Mouse (Mus musculus) kidney, adult 2 months (tissue): ENCODE measurements around the gene Gm9844. TPM values are rescaled to one million over a fixed set of nuclear protein-coding genes. Genes with fewer than 3 reads are reported as not detected.
A peak's percentile ranks its signal among the peaks of the same experiment; 100 is the strongest.
"Not testable (repeated sequence)": the region's sequence is repeated elsewhere in the genome, so short reads cannot be mapped to it uniquely, and the experiment has no call there.

Experiments
- DNase-seq: peaks from one replicate; pipeline ENCODE4 v3.0.0; 2021
- H3K27ac ChIP-seq: fragments of 200-500 bp; 2 replicates; pipeline ENCODE4 v1.5.1; 2012; ENCODE audit warnings: low read depth, low read length, control low read depth, inconsistent platforms; ENCODE audit not compliant: insufficient read depth
- H3K27me3 ChIP-seq: fragments of 200-500 bp; replicated peaks from 2 replicates; pipeline ENCODE4 v1.6.1; 2012; ENCODE audit warnings: mild to moderate bottlenecking, moderate library complexity, low read length, inconsistent platforms; ENCODE audit not compliant: control insufficient read depth, insufficient read depth
- H3K36me3 ChIP-seq: fragments of 200-500 bp; 2 replicates; pipeline ENCODE4 v1.6.1; 2012; ENCODE audit warnings: mild to moderate bottlenecking, moderate library complexity, low read length, inconsistent platforms; ENCODE audit not compliant: control insufficient read depth, insufficient read depth
- H3K4me1 ChIP-seq: fragments of 200-500 bp; 2 replicates; pipeline ENCODE4 v1.6.1; 2011; ENCODE audit warnings: low read length; ENCODE audit not compliant: control insufficient read depth, insufficient read depth
- H3K4me3 ChIP-seq: fragments of 200-500 bp; 2 replicates; pipeline ENCODE4 v1.5.1; 2011; ENCODE audit warnings: mild to moderate bottlenecking, low read depth, low read length, control low read depth; ENCODE audit not compliant: insufficient read depth
- CTCF ChIP-seq: fragments of 200-500 bp; conservative IDR thresholded peaks from 2 replicates; pipeline ENCODE4 v1.5.1; 2011; ENCODE audit warnings: low read depth, mild to moderate bottlenecking, control low read depth, low read length, moderate library complexity, mixed read lengths; ENCODE audit not compliant: insufficient read depth, insufficient read length
- POLR2A ChIP-seq: fragments of 200-500 bp; IDR thresholded peaks from one replicate; pipeline ENCODE4 v1.6.1; 2011; ENCODE audit warnings: low read depth, low read length, control low read depth
- WGBS: fragments of 180-500 bp; shearing (Covaris S2); methylation state at CpG from one replicate; pipeline ENCODE4 v1.1.7; 2018; 5-methylcytosine and 5-hydroxymethylcytosine counted together
- polyA plus RNA-seq: library from polyadenylated mRNA; depleted of rRNA; stranded (reverse); fragments of >200 nt; gene quantifications from 2 replicates; pipeline ENCODE4 v1.2.3, GENCODE M21; 2012; rRNA removed

Gm9844 gene
- polyA plus RNA-seq, result 0.94 and 2.2 TPM in 2 replicates

DNA sequence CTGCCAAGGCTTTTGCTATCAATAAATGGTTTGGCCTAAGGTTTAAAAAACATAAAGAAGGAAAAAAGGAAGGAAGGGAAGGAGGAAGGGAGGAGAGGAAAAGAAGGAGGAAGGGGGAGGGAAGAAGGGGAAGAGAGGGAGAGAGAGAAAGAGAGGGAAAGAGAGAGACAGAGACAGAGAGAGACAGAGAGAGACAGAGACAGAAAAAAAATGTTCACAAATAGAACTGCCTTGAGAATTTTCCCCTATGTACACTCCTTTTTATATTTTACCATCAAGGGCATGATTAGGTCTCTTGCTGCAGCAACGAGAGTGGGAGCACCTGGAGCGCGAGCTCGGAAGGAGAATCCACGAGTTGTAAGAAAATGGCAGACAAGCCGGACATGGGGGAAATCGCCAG, at the start of gene Gm9844:
TSS of gene Gm9844 (plus strand) at position 301 of the 400 bp plus-strand sequence.
- no peak for DNase-seq
- no peak within 1 kb of the TSS for H3K27ac ChIP-seq
- TF ChIP-seq POLR2A, result no peak
- no peak for TF ChIP-seq CTCF
- H3K4me3 ChIP-seq, result no peak within 1 kb of the TSS
- no peaks in the 10 kb centered on the region for H3K36me3 ChIP-seq
- no peaks in the 10 kb centered on the region for H3K4me1 ChIP-seq
- H3K27me3 ChIP-seq, result no peaks in the 10 kb centered on the region
- WGBS, result 80% methylated on average over 7 of the region's 7 CpGs

DNA sequence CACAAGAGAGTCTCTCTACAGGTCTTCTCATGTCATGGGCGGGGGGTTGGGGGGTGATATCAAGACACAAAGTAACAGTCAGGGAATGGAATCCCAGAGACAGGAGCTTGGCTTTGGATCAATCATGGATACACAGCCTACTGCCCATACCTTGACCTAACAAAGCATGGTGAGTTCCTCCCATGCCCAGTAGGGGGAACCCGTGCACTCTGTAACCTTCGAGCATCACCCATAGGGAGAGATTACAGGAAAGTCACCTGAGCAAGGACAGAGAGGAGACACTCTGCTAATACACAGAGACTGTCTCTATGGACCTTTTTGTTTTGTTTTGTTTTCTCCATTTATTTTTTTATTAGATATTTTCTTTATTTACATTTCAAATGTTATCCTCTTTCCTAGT, 44.5 kb upstream of the Gm9844 start:
- no peaks in the 10 kb centered on the region for H3K36me3 ChIP-seq
- TF ChIP-seq CTCF (peak; percentile 96), POLR2A (no peak)
- DNase-seq, result peak; percentile 81
- H3K27me3 ChIP-seq, result no peaks in the 10 kb centered on the region
- H3K27ac ChIP-seq, result no peak overlapping the region
- no peaks in the 10 kb centered on the region for H3K4me1 ChIP-seq
- no peak overlapping the region for H3K4me3 ChIP-seq
- 2% methylated on average over 3 of the region's 3 CpGs for WGBS

DNA sequence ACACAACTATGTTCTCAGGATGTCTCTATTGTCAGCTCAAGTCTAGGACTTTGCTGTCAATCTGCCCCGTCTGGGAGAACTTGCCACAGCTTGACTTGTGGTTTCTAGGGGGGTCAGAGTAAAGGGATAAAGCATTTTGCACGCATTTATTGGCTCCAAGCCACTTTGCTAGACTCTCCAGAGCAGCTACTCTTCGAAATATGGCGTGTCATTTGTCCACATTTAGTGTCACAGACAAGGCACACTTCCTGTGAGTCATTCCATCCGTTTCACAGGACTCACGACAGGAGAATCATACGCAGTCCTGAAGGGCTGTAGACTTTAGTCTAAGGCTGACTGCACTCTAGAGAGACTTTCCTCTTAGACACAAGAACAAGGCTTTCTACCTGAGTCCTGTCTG, 37.6 kb upstream of the Gm9844 start:
- no peak overlapping the region for H3K27ac ChIP-seq
- no peaks in the 10 kb centered on the region for H3K36me3 ChIP-seq
- no peak overlapping the region for H3K4me3 ChIP-seq
- no peaks in the 10 kb centered on the region for H3K4me1 ChIP-seq
- H3K27me3 ChIP-seq, result no peaks in the 10 kb centered on the region
- WGBS, result 54% methylated on average over 7 of the region's 7 CpGs
- no peak for DNase-seq
- no peak for TF ChIP-seq CTCF
- TF ChIP-seq POLR2A, result no peak

DNA sequence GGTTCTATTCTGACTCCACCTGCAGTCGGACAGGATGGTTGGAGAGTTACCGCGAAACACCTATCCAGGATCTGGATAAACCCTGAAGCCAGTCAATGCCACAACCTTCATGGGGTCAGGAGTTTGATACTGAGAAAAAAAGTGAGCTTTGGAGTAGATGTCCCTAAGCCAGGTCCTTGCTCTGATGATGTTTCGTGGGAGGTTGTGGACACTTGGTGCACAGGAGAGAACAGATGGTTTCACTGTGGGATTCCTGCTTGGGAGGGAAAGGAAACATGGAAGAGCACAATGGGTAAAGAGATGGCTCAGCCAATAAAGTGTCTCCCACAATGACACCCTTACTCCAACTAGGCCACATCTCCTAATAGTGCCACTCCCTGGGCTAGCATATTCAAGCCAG, 34.8 kb upstream of the Gm9844 start:
- H3K27ac ChIP-seq, result no peak overlapping the region
- no peak for DNase-seq
- no peak for TF ChIP-seq POLR2A
- TF ChIP-seq CTCF, result no peak
- H3K4me1 ChIP-seq, result no peaks in the 10 kb centered on the region
- WGBS, result 96% methylated on average over 4 of the region's 4 CpGs
- no peak overlapping the region for H3K4me3 ChIP-seq
- no peaks in the 10 kb centered on the region for H3K36me3 ChIP-seq
- no peaks in the 10 kb centered on the region for H3K27me3 ChIP-seq

DNA sequence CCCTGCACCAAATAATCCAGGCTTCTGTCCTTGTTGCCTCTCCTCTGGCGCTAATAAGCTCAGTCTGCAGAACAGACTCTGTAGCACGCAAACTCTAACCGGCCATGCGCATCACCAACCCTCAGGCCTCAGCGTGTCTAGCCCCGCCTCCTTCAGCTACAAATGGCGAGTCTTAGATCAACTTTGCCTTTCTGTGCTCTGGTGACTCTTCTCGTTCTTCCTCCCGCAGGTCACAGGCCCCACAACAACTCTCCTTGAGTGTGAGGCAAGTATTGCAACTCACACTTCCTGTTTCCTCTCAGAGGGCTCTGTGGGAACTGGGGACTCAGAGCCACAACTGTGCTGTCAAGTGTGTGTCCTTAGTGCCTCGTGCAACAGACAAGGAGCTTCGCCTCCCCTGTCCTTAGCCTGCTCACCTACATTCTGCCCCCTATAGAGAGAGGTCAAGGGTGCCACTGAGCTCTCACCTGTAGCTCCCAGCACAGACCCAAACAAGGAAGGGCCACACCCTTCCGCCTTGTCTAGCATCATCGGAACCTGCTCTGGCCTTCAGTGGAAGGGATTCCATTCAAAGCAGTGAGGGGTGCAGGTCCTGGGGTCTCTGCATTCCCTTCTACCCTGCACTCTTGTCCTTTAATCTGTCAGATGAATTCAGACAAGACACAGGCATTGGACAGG, 23.1 kb upstream of the Gm9844 start:
- DNase-seq, H3K27me3 ChIP-seq, H3K27ac ChIP-seq, H3K4me1 ChIP-seq, H3K36me3 ChIP-seq, H3K4me3 ChIP-seq: not testable (repeated sequence)
- WGBS, result 40% methylated on average over 12 of the region's 13 CpGs

DNA sequence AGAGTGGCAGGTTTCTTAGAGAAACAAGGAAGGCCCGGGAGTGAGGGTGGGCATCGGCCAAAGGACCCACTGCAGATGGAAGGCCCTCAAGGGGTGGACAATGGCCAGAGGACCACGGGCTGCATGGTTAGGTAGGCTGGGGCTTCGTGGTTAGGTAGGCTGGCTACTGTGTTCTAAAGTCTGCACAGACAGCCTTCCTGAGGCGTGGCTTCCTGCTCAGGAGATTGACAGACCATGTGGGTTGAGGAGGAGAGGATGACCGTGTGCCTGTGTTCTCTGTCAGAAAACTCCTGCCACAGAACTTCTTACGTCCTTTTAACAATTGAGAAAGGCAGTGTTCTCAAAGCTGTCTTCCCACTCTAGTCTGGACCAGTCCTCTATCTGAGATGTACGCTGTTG, 22.6 kb upstream of the Gm9844 start:
- H3K4me3 ChIP-seq, result no peak overlapping the region
- no peak for DNase-seq
- 79% methylated on average over 8 of the region's 8 CpGs for WGBS

DNA sequence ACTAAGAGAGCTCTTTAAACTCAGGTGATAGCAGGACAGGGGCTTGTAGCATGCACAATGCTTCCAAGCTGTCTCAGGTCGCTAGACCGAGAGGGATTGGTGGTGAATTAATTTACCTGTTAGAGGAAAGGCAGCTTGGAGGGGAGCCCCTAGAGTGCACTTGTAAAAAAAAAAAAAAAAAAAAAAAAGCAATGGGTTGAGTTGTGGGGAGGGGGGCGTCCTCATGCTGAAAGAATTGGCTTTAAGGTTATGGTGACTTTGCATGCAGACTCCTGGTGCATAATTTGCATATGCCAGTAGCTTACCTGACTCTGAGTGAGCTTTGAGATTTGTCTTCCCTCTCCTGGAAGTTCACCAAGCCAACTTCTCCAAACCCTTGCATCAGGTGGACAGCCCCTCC, 21.7 kb upstream of the Gm9844 start:
- WGBS, result 63% methylated on average over 3 of the region's 3 CpGs
- Histone ChIP-seq H3K4me3 (no peak overlapping the region), H3K36me3 (no peaks in the 10 kb centered on the region), H3K4me1 (no peaks in the 10 kb centered on the region), H3K27me3 (no peaks in the 10 kb centered on the region), H3K27ac (no peak overlapping the region)
- TF ChIP-seq POLR2A (no peak), CTCF (no peak)
- DNase-seq, result no peak

More for the DNA sequence above, 22.6 kb upstream of the Gm9844 start:
- H3K4me1 ChIP-seq, result no peaks in the 10 kb centered on the region
- no peak for TF ChIP-seq POLR2A
- no peak for TF ChIP-seq CTCF
- H3K27me3 ChIP-seq, result no peaks in the 10 kb centered on the region
- H3K36me3 ChIP-seq, result no peaks in the 10 kb centered on the region
- no peak overlapping the region for H3K27ac ChIP-seq
